Mouse (Mus musculus) spleen, adult 18-20 months (tissue): ENCODE data around the gene Edn3.

ENCODE experiments used
- DNase-seq, 2 experiments: peaks; one replicate each; pipeline ENCODE4 v3.0.0; 2022; ENCODE audit warnings: mixed read lengths in 2 of 2

Edn3 gene

GRCm38 (mm10) chr2:174797495-174798068 lies 37.2 kb downstream of the Edn3 start:
- DNase-seq = no peak

GRCm38 (mm10) chr2:174802453-174802852 lies 42.0 kb downstream of the Edn3 start:
- DNase-seq = no peak

- DNase-seq = no peak
Observed at GRCm38 (mm10) chr2:174803661-174804060, 43.2 kb downstream of the Edn3 start.

DNA sequence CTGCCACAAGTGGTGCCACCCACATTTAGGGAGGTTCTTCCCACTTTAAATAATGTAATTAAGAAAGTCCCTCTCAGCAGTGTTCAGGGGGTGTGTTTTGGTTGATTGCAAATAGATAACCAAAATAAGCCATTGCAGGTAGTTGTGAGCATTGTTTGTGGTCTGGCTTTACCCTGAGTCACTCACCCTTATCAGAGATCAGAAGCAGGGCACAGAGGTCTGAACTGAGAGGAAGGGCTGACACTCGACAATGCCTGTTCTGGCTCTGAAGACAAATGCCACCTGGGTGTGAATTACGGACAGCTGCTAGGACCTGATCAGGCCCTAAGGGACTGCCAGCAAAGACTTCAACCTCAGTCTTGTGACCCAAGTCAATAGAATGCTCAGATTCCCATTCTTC lies 47.5 kb downstream of the Edn3 start:
- no peak for DNase-seq

- DNase-seq = no peak
Observed at GRCm38 (mm10) chr2:174809296-174809695, 48.9 kb downstream of the Edn3 start.

DNA sequence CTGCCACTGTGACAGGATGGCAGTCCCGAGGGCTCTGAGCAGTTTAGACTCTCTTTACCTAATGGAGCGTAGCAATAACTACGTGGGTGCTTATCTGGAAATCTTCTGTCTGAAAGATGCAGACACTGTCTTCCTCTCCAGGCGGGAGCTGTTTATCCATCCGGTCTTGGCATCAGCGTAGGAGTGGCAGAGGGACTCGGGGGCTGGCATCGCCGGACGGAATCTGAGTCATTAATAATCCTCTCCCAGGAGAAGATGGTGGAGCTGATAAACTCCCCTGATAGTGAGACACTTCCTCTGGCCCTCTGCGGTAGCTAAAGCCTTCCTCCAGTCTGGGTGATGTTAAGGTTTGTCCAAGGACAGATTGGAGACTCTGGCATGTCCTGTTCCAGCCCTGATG lies 52.9 kb downstream of the Edn3 start:
- DNase-seq = no peak

DNA sequence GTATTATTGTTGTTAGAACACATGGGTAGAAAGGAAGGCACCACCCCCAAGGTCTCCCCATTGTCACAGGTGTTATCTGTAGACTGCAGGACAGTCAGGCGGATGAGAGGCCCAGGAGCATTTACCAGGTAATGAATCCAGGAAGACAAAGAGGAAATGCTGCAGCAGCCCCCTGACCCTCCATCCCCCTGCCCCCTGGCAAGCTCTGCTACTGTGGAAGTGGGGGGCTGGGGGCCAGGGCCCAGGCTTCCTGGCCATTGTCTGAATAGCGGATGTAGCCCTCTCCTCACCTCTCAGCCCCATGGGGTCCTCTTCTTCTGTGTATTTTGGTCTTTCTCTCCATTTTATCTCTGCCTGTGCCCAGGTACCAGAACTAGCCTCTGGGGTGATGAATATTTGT lies 55.7 kb downstream of the Edn3 start:
- DNase-seq = no peak

DNA sequence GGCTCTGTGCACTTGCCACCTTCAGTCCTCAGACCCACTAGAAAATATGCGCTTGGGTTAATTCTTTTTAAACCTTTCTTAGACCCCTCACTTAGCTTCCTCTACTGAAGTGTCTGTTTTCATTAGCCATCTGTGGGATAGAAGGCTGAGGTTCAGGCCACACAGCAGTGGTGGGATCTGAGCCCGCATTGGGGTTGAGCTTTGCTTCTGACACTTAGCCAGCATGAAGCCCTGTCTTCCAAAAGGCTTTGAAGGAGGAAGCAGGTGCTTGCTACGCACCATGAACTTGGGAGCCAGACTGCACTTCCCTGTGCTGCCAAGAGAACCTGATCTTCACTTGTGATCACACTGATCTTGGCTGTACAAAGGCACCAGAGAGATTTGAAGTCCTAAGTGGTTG lies 59.9 kb downstream of the Edn3 start:
- no peak for DNase-seq

DNA sequence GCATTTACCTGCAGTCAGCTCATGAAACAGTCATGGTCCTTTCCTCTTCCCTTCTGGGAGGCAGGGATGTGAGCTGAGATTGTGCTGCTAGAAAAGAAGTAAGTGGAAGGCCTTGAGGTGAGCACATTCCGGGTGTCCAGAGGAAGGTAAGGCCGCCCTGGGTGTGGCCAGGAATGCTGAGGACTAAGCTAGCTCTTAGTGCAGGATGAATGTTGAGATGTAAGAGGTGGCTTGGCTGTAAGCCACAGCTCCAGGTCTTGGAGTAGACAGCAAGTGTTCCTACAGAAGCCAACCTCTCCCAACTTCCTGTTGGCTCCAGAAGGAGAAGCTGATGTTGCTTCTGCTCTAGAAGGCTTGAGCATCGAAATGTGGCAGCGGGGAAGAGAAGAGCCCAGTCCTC lies 67.4 kb downstream of the Edn3 start:
- no peak for DNase-seq

GRCm38 (mm10) chr2:174833608-174834007 lies 73.2 kb downstream of the Edn3 start:
- no peak for DNase-seq
